14 mouse cellular contexts compared by ENCODE assay signal in genomic region chr12:64857709-64858108, GRCm38 (mm10). TPM values are rescaled to one million over a fixed set of nuclear protein-coding genes. Genes with fewer than 3 reads are reported as not detected.
DNase-seq lines count a peak whose midpoint lies in the region.
"Had no signal": no experiment of that assay in that cellular context is flagged by ENCODE, and none has a peak within 500 bp of the region (broad histone marks: within the 10 kb centered on the region; RNA-seq: fewer than 3 reads in every experiment).

No protein-coding gene starts in this region.

- peak; percentile 19 for DNase-seq in layer of hippocampus, adult 11-12 months (ENCODE audit: low spot score)
- no peak for DNase-seq in layer of hippocampus, postnatal 36 days
- DNase-seq in right cerebral cortex, adult 18-20 months: peak; percentile 2
- DNase-seq in right cerebral cortex, adult 2 months (ENCODE audit: low spot score in 2 of 2): no peak
- peak; percentile 34 for DNase-seq in layer of hippocampus, adult 9-11 months
- DNase-seq in urinary bladder, postnatal 14 days (ENCODE audit: low spot score): no peak
- DNase-seq: adrenal gland, adult 2 months; adrenal gland, postnatal 14 days; cerebellum, adult 11-12 months; cerebellum, adult 8-10 months; cerebellum, postnatal 10 days; cerebellum, postnatal 36 days; gastrocnemius, adult 2 months; gastrocnemius, postnatal 14 days had no signal

RNA-seq across cellular contexts. Expression of gene Gm527, which starts 60.0 kb away (rescaled TPM):
- total RNA-seq in layer of hippocampus, postnatal 36 days (2021): 10 to 100 TPM; 14.2 to 16.8 TPM

Comparison
In these comparisons a context has a peak if more than half of its experiments do, and no peak if none do; other contexts are left out.
1. DNase-seq: peak in layer of hippocampus, adult 11-12 months (single experiment), right cerebral cortex, adult 18-20 months (single experiment) and layer of hippocampus, adult 9-11 months (single experiment); none in layer of hippocampus, postnatal 36 days (0 of 2), right cerebral cortex, adult 2 months (0 of 2) and urinary bladder, postnatal 14 days (single experiment).